Mouse (Mus musculus): ENCODE results near the gene Col8a2.

The Col8a2 gene

GRCm38 (mm10) chr4:126286492-126286891 lies at the start of gene Col8a2:
TSS of gene Col8a2 (plus strand) at chr4:126286793.
- no peak for DNase-seq (ENCODE audit: low spot score in 2 of 2)

- no peak for DNase-seq (ENCODE audit: low spot score in 2 of 2)
Observed at GRCm38 (mm10) chr4:126237721-126238242, 48.8 kb upstream of the Col8a2 start.

DNA sequence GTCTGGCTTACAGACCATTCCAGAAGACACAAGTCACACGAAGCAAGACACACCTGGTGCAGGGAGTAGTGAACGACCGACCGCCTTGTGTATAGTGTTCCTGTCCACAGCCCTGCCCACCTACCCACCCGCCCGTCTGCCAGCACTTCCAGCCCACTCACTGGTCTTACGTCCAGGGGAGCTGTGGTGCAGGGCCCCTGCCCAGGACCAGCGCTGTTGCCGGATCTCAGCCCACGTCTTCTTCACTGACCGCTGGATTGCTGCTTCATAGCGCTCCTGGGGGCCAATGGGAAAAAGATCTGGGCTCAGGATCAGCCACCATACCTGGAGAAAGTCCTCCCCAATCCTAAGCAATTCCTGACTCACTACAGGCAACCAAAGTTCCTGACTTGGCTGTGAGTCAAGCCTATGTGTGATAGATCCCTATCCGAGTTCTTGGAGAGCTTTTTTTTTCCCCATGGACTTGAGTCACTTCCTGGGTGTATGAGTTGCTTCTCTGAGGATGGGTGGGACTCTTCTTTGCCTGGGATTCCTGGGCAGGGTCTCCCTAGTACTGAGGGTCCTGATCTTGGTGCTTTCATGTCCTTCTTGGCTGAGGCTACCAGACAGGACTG lies 46.6 kb upstream of the Col8a2 start:
- DNase-seq (ENCODE audit: low spot score in 2 of 2) = no peak

DNA sequence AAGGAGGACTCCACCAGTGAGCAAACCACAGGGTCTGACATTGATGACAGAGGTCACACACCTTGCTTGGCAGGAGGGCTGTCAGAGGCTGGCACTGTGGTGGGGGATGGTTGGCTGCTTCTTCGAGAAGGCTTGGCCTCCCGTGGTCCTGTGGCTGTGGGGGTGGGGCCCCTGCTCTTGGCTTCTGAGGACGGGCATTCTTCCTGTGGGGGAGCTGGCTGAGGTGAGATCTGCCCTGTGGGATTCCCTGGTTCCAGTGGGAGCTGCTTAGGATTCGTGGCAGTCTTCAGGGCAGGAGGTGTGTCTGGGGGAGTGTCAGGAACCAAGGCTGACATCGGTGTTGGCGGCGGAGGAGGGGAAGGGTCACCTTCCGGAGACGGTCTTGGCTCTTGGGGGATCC lies 44.6 kb upstream of the Col8a2 start:
- DNase-seq (ENCODE audit: low spot score in 2 of 2) = no peak

DNA sequence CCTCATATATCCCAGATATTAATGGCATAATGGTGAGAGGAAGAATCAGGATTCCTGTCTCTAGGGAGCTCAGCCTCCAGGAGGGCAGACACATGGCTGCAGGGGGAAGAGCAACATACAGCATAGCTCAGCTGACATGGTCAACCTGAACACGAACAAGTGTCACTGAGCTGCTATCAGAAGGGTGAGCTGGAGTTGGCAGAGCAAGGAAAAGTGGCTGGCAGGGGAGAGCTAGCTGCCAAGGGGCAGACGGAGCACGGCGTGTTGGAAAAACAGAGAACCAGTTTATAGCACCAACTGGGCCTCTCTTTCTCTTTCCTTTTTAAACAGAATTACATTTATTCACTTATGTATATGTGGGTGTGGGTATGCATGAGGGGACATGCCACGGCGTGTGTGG lies 44.1 kb upstream of the Col8a2 start:
- no peak for DNase-seq (ENCODE audit: low spot score in 2 of 2)

DNA sequence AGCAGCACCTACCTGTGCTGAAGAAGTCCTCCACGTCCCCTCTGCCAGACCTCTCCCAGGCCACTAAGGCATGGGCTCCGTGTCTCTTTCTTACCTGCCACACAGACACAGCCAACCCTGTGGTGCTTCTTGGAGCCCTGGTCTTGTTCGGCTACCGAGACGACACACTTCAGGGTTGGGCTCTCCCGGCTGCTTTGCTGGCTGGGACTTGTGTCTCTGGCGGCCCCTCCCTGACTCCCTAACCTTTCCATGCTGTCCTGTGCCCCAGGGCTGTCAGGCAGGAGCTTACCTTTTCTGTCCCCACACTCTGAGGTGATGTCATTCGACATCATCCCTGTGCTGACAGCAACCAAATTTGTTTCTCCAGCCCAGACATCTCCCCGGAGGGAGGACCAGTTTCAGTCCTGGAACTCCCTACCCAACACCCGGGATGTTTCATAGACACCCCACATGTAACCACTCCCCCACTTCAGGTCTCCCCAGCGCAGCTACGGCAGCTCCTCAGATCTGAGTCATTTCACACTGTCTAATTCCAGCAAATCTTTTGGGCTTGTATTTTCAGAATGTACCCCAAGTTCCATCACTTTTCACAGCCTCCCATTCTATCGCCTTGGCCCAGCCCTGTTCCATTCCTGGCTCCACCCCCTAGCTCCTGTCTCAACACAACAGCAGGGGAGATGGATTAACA lies 40.2 kb upstream of the Col8a2 start:
- no peak for DNase-seq (ENCODE audit: low spot score in 2 of 2)

GRCm38 (mm10) chr4:126248261-126248868 lies 38.2 kb upstream of the Col8a2 start:
- DNase-seq (ENCODE audit: low spot score in 2 of 2) = no peak

DNA sequence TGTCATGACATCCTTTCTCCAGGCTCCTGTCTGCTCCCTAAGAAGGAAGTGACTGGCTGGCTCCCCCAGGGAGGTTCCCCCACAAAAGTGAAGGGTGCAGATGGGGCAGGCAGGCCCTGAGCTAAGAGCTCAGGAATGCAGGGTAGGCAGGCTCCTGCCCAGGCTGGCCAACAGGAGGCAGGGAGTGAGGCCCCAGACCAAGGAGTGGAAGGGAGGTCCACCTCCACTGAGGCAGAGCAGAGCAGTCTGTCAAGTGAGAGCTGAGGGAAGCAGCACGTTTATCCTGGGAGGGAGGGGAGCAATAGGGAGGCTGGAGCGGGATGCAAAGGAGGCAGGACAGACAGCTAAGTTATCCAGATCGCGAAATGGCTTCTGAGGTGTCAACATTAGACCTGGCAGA lies 35.9 kb upstream of the Col8a2 start:
- no peak for DNase-seq (ENCODE audit: low spot score in 2 of 2)

DNA sequence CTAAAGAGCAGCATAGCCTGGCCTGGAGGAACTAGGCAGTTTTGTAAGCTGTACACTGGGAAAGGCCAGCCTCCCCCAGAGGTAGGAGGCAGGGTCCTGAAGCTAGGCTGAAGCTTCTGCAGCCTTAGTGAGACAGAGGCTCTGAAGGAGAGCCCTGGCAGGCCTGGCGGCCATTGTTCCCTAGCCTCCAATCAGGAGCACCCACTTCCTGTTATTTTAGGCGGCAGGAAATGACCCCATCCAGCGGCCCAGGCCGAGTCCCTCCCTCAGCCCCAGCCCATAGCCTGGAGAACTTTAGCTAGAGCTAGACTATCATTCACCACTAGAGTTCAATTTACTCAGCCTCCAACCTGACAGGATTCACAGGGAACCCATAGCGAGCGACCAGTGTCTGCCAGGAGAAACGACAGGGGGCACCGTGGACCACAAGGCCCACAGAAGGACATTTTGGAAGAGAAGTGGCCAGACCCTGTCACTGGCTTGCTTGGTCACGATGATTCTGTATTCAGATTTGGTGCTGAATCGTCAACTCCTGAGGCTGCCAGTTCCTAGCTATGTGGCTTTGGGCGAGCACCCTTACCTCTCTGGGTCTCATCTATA lies 34.8 kb upstream of the Col8a2 start:
- no peak for DNase-seq (ENCODE audit: low spot score in 2 of 2)

- no peak for DNase-seq (ENCODE audit: low spot score in 2 of 2)
Observed at GRCm38 (mm10) chr4:126252411-126253237, 34.0 kb upstream of the Col8a2 start.

GRCm38 (mm10) chr4:126253637-126254272 lies 32.8 kb upstream of the Col8a2 start:
- no peak for DNase-seq (ENCODE audit: low spot score in 2 of 2)

- no peak for DNase-seq (ENCODE audit: low spot score in 2 of 2)
Observed at GRCm38 (mm10) chr4:126254315-126255112, 32.1 kb upstream of the Col8a2 start.

DNA sequence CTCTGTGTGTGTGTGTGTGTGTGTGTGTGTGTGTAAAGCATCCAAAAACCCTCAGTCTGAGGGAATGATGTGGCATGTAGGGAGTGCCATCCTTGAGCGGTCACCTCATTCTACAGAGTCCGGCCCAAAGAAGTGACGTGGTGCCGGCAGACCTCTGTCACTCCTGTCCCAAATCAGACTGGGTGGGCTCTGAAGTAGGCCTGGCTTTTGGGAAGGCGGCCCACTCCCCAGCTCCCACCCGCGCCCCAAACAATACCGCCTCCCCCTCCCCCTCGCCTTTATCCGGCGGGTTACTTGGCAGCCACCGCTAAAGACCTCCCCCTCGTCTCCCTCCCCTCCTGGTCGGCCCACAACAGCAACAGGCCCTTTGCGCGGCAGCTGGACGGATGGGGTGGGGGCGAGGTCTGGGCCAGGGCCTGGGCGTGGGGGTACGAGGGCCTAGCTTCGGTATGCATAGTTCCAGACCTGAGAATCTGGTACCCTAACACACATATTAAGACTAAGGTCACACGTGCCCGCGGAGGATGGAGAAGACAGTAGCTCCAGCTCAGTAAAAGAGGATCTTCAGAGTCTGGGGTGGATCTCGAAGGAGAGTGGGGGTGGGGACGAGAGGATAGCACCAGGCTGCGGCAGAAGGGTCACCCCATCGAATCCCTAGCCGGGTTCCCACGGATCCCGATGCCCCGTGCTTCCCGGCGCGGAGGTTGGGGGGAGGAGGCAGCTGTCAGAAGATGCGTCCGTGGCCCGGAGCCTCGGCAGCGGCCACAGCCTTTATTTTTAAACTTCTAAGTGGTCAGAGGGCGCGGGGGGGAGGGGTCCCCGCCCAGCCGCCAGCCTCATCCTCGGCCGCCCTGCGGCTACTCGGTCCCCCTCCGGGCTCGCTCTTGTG lies 31.2 kb upstream of the Col8a2 start:
- DNase-seq (ENCODE audit: low spot score in 2 of 2) = peak in 1 of 2 experiments; percentile 59

DNA sequence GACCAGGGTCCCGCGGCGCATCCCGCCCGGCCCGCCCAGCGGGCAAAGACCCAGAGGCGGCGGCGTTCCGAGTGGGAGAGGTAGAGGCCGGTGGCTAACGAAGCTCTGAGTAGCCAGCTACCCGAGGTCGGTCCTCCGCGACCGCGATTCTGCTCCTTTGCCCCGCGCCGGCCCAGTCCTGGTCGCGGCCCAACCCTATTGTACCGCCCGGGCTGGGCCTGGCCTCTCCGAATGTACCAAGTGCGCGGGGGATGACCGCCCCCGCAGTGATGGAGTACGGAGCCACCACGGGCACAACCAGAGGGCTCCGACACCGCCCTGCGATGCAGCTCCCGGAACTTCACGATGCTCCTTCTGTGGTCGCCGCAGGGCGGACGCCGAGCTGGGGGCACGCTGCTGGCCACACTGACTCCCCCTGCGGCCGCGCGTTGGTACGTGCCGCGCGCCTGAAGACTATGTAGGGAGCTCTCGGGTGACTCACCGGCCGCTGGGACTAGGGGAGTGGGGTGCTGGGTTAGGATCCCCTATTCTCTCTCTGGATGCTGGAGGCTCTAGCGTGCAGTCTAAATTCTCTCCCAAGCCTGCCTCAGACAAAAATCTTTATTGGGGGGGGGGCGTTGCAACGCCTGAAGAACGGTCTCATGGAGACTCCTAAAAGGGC lies 30.3 kb upstream of the Col8a2 start, which contains the start of gene Map7d1:
Gene Map7d1 (minus strand): TSS at position 213 of the 661 bp plus-strand sequence.
- peak; percentile 67 to 81 for DNase-seq (ENCODE audit: low spot score in 2 of 2)

DNA sequence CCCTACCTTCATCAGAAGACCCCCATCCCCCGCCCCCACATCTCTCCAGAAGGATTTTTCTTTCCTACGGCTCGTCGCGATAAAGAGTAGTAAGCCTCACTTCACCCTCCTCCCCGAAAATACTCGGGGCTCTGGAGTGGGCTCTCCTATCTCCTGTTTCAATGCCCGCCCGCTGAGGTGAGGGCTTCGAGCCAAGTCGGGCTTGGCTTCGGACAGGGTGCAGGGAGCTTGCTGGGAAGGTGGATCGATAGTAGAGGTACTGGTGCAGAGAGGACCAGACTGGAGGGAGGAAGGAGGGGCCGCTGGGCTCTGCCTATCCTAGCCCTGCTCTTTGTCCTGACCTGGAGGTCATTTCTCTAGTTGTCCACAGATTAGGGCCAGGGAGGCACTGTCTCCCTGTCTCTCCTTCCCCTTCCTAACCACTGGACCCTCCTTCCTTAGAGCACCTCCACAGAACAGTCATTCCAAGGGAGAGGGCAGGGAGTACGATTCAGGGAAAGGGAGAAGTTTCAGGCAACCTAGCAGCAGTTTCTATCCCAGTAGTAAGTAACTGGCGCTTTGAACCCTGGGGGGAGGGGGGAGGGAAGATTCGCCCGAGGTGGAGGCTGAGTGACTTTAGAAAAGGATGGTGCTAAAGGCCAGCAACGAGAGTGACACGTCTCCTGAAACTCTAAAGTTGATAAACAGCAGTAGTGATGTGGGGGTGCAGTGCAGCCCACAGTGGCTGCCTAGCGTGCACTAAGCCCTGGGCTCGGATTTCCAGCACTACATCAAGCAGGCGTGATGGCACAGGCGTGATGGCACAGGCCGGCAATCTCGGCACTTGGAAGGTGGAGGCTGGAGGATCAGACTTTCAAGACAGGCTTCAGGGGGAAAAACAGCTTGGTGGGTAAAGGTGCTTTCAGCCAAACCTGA lies 29.4 kb upstream of the Col8a2 start:
- DNase-seq (ENCODE audit: low spot score in 2 of 2) = peak in 1 of 2 experiments; percentile 48

GRCm38 (mm10) chr4:126259063-126259462 lies 27.5 kb upstream of the Col8a2 start:
- DNase-seq (ENCODE audit: low spot score in 2 of 2) = no peak

DNA sequence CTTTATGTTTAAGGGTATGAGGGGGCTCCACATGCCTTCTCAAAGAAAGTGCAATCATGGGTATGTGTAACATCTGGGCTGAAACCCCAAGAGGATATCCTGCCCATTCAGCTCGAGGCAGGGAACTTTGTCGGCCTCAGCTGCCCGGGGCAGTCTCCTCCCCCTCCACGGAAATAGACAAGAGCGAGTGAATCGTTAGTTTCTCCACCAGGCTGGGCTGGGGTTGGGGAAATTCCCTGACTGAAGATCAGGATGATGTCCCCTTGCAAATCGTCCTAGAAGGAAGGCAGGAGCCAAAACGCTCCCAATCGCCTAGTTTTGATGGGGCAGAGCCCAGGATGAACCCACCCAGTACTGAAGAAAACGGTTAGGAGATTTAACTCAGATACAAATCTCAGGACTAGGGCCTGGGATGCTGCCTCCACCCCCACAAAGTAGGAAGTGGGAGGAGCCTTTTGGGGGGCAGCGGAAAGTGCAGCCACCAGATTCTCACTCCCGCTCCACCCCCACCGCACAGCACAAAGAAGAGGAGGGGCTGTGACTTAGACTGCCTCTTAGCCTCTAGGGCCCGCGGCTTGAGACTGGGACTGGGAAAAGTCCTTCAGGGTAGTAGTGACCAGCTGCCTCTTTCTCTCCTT lies 27.0 kb upstream of the Col8a2 start:
- DNase-seq (ENCODE audit: low spot score in 2 of 2) = no peak
